Mouse (Mus musculus): ENCODE data around the gene Amt.

DNA sequence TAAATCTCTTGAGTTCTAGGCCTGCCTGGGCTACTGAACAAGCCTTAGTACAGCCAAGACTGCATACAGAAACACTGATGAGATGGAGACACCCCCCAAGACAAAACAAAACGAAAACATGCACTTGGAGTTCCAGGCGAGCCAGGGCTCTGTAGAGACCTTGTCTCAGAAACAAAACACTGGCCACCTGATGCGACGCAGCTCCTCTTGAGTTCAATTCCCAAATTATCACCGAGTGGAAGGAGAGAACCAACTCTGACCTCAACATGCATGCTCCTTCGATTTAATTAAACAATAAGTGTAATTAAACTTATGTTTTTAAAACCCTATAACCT, 41.9 kb downstream of the Amt start:
- TF ChIP-seq CTCF (IDR thresholded peaks at IDR 0.05; ENCODE audit: insufficient read depth, low read length) (no peak), POLR2A (IDR thresholded peaks at IDR 0.05; ENCODE audit: borderline replicate concordance, extremely low read depth, low read depth, low read length) (no peak)

Data from lung, adult 2 months (tissue).